Mouse (Mus musculus): ENCODE results near the gene Swsap1. TPM values are rescaled to one million over a fixed set of nuclear protein-coding genes. Genes with fewer than 3 reads are reported as not detected.

Swsap1 gene
- 8.1 to 10.0 TPM (median 9.1 TPM) in 4 replicates for total RNA-seq (2023; ENCODE audit: inconsistent age)

DNA sequence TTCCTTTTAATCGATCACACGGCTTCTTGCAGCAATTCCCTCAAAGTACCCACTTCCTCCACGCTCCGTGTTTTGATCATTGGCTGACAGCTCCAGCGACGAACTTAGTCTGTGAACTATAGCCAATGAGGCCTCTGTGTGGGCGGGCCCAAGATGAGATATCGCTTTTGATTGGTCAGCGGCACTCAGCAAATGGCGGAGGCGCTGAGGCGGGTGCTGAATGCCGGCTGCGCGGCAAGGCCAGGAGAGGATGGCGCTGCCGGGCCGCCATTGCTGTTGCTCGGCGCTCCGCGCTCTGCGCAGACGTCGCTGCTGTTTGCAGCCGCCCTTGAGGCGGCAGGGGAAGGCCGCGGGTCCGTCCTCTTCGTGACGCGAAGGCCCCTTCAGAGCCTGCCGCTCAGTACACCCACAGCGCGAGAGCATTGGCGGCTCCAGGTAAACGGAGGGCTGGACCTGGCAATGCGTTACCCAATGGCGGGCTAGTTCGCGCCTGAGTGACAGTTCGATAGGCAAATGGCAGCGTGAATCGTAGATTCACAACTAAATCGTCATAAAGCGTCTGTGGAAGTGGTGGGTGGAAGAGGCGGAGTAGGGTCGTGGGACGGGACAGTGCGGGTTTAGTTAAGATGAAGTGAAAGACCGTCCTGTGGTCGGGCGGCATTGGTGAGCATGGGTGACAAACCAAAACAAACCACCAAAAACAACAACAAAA is at the start of gene Swsap1:
Gene Swsap1, plus strand, starts transcription at position 186 of the 712 bp plus-strand sequence.

DNA sequence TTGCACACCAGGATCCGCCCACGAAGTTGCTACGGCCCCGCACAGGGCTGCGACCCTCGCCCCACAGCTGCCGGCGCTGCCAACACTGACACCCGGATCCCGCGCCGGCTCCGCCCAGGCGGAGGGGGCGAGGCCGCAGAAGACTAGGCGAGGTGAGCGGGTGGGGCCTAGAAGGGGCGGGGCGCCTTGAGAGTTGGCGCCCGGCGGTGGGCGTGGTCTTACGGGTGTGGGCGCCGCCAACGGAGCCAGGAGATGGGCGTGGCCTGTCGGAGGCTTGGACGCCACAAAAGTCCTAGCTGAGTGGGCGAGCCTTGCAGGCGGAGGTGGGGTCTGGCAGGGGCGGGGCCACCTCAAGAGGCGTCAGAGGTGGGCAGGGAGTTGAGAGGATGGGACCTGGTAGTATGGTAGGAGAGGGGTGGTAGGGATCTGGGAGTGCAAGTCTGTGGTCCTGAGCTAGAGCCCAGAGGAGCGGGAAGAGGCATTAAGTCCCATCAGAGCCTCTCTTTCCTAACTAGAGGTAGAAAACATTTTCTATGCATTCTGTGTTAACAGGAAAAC is 37.4 kb upstream of the Swsap1 start, which contains the start of gene Rab3d:
Gene Rab3d, minus strand, starts transcription at position 158 of the 558 bp plus-strand sequence.

DNA sequence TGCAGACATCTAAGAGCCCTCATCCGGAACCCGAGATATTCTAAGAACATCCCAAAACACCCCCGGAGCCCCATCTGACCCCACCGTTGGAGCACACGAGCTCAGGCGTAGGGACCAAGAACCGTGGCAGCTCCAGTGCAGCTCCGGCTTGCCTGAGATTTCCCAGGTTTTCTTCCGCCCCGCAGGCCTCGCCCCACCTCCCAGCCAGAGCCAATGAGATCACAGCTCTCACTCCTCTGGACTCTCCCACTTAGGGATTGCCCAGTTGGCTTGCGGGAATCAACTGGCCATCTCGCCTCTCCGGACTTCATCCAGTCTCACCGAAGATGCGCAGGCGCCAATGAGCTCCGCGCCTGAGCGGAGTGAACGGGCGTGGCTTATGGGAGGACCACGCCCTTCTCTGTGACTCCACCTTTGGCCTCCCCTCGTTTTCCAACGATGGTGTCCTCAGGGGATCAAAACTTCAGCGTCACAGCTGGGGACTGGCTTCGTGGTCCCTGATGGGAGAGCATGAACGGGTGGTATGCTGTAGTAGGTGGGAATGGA is 28.3 kb upstream of the Swsap1 start, which contains the start of the genes Ccdc159 and Tmem205:
Gene Ccdc159, plus strand, starts transcription at position 264 of the 546 bp plus-strand sequence.
Gene Tmem205, minus strand, starts transcription at position 349 of the 546 bp plus-strand sequence.

DNA sequence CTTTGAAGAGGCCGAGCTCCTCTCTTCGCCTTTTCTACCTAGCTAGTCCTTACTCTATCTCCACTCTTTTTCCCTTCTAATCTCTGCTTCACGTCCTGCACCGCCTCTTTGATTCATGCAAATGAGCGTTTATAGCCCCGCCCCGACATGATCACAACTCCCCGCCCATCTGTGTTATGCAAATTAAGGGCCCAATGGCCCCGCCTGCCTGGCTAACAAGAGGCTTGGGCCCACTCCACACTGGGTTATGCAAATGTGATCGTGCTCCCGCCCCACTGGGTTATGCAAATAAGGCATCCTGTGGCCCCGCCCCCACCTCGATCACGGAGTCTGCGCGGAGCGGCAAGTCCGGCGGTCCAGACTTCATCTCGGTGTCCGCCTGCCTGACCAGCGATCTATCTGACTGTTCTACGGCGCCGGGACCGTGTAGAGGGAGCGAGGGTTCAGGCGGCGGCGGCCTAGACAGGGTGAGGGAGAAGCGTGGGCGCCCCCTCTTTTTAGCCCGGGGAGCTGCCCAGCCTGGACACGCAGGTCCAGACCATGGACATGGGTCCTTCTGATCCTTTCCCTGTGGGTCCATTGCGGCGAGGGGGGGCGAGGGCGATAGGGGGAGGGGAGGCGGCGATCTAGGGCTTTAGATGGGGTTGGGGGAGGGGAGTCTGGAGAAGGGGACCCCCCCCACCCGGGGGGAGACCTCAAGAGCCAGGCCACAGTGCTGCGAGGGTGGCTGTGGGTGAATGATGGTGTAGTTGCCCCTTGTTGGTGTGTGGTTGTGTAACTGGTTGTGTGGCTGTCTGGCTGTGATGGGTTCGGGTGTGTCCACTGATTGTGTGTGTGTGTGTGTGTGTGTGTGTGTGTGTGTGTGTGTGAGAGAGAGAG is 18.6 kb upstream of the Swsap1 start, which contains the start of gene Plppr2:
Gene Plppr2, plus strand, starts transcription at position 342 of the 879 bp plus-strand sequence.

DNA sequence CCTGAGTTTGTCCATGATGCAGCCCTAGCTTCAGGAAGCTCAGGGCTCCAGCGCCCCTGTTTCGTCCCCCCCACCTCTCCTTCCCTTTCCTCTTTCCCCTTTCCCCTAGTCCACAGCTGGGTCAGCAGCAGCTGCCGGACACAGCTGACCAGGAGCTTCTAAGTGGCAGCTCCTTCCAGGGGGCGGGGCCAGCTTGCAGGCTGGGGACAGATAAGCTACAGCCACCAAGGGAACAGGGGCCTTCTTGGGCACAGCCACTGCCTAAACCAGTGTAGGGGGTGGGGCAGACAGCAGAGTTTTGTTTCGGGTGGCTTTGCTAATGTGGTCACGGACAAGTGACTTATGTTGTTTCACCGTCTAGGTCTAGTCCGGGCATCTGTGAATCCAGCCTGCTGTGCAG is 7.9 kb downstream of the Swsap1 start, which contains the start of gene Epor:
Gene Epor, minus strand, starts transcription at position 90 of the 400 bp plus-strand sequence.

DNA sequence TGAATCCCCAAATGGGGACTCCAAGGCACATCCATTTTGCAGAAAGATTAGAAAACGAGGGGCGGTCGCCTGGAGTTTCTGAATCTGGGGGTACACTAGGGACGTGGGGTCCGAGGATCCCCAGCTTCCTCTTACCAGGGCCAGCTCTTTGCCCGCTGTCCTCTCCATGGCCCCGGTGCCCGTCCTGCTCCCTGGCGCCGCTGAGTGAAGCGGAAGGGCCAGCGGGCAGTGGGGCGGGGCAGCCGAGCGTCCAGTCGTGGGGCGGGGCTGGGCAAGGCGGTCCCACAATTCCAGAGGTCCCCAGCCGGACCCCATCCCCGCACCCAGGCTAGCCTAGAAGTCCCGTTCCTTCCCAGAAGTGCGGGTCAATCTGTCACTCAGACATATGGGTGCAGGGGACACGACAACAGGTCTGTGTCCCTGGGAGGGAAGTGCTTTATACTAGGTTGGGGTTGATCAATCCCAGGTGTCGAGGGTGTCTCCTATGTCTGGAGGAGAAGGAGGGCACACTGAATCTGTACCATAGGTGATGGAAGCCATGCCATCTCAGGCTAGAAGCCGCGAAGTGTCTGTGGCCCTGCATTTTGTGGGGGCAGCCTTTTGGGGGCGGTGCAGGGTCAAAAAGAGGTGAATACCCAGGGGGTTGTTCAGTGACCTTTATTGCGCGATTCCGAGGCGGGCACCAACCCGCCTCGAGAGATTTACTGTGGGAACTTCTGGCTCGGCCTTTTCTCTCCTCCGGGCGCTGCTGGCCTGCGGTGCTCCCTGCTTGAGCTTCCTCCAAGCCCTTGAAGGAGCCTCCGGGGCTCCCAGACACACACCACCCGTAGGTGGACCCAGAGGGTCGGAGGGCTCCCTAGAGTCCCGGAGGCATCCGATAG is 33.9 kb downstream of the Swsap1 start, which contains the start of gene Rgl3:
Gene Rgl3, minus strand, starts transcription at position 217 of the 881 bp plus-strand sequence.

DNA sequence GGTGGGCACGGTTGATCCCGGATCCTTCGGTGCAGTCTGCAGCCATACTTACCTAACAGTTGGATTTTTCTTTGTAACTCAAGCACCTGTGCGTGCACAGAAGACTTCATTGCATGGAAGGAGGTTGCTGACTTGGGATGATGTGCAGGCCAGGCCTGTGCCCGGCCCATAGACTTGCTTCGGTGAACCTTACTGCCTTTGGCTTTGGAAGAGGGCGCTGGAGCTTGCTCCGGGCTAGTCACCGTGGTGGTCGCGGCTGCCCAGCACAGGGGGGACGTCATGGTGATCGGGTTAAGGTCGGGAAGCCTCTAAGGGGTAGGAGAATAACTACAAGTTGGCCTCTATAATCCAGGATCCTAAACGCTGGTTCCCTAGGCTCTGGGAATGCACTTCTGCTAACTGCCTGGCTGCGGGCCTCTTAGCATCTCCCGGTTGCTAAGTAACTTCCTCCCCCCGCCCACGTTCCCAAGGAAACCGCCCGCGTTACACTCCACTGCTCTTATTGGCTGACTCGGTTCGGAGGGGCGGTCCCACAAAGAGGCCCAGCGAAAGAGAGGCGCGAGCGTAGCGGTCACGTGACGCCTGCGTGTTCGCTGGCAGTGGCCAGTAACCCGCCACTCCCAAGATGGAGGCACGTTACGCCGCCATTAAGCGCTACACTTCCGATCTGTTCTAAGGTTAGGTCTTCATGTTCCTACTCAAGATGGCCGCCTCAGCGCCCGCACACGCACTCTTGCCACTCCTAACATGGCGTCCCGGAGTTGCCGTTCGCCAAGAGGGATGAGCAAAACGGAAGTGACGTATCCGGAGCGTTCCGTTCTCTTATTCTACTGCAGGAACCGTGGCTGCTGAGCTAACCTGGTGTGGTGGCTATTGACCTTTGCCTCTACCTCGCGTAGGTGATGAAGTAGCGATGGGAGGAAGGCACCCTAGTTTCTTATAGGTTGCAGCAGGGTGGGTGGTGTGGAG is 46.9 kb downstream of the Swsap1 start, which contains the start of the genes Ccdc151 and Prkcsh:
Gene Ccdc151, minus strand, starts transcription at position 441 of the 969 bp plus-strand sequence.
Gene Prkcsh, plus strand, starts transcription at position 613 of the 969 bp plus-strand sequence.

Other genes with a start within 250 kb of the Swsap1 start
- gene Ldlr, start 232.3 kb upstream of the Swsap1 start, total RNA-seq (2023; ENCODE audit: inconsistent age) = 12.0 to 21.0 TPM (median 19.3 TPM) in 4 replicates
- gene Spc24, start 195.5 kb upstream of the Swsap1 start, total RNA-seq (2023; ENCODE audit: inconsistent age) = 1.4 to 4.4 TPM (median 3.2 TPM) in 4 replicates
- gene Kank2, start 157.0 kb upstream of the Swsap1 start, total RNA-seq (2023; ENCODE audit: inconsistent age) = 0.09 to 0.19 TPM (median 0.10 TPM) in 3 of 4 replicates, not detected in the other
- gene Angptl8, start 120.2 kb upstream of the Swsap1 start, total RNA-seq (2023; ENCODE audit: inconsistent age) = not detected in 4 replicates
- 11.6 to 16.2 TPM (median 12.1 TPM) in 4 replicates for gene Dock6, start 103.1 kb upstream of the Swsap1 start, total RNA-seq (2023; ENCODE audit: inconsistent age)
- gene Rab3d, start 37.6 kb upstream of the Swsap1 start, total RNA-seq (2023; ENCODE audit: inconsistent age) = 3.8 to 5.1 TPM (median 4.2 TPM) in 4 replicates
- not detected in 4 replicates for gene Ccdc159, start 28.3 kb upstream of the Swsap1 start, total RNA-seq (2023; ENCODE audit: inconsistent age)
- 0.67 TPM in 1 of 4 replicates, not detected in the others for gene Tmem205, start 28.2 kb upstream of the Swsap1 start, total RNA-seq (2023; ENCODE audit: inconsistent age)
- 0.63 to 1.7 TPM (median 1.1 TPM) in 4 replicates for gene Plppr2, start 18.7 kb upstream of the Swsap1 start, total RNA-seq (2023; ENCODE audit: inconsistent age)
- 0.30 to 0.60 TPM in 2 of 4 replicates, not detected in the others for gene Epor, start 7.8 kb downstream of the Swsap1 start, total RNA-seq (2023; ENCODE audit: inconsistent age)
- gene Rgl3, start 33.7 kb downstream of the Swsap1 start, total RNA-seq (2023; ENCODE audit: inconsistent age) = 0.19 to 0.21 TPM in 2 of 4 replicates, not detected in the others
- gene Ccdc151, start 46.9 kb downstream of the Swsap1 start, total RNA-seq (2023; ENCODE audit: inconsistent age) = not detected in 4 replicates
- gene Prkcsh, start 47.1 kb downstream of the Swsap1 start, total RNA-seq (2023; ENCODE audit: inconsistent age) = 66.4 to 85.8 TPM (median 77.1 TPM) in 4 replicates
- not detected in 4 replicates for gene Elavl3, start 96.3 kb downstream of the Swsap1 start, total RNA-seq (2023; ENCODE audit: inconsistent age)
- gene Gm49318, start 115.5 kb downstream of the Swsap1 start, total RNA-seq (2023; ENCODE audit: inconsistent age) = not detected in 4 replicates
- gene Zfp653, start 115.6 kb downstream of the Swsap1 start, total RNA-seq (2023; ENCODE audit: inconsistent age) = 31.9 to 34.7 TPM (median 32.9 TPM) in 4 replicates
- 18.3 to 23.0 TPM (median 22.1 TPM) in 4 replicates for gene Ecsit, start 129.7 kb downstream of the Swsap1 start, total RNA-seq (2023; ENCODE audit: inconsistent age)
- gene Cnn1, start 143.5 kb downstream of the Swsap1 start, total RNA-seq (2023; ENCODE audit: inconsistent age) = 0.21 TPM in 1 of 4 replicates, not detected in the others
- gene Elof1, start 161.4 kb downstream of the Swsap1 start, total RNA-seq (2023; ENCODE audit: inconsistent age) = 38.1 to 44.9 TPM (median 41.1 TPM) in 4 replicates
- 207 to 275 TPM (median 227 TPM) in 4 replicates for gene Acp5, start 180.0 kb downstream of the Swsap1 start, total RNA-seq (2023; ENCODE audit: inconsistent age)
- gene Pigyl, start 201.1 kb downstream of the Swsap1 start, total RNA-seq (2023; ENCODE audit: inconsistent age) = 12.8 to 20.2 TPM (median 16.1 TPM) in 4 replicates
- gene Zfp872, start 232.3 kb downstream of the Swsap1 start, total RNA-seq (2023; ENCODE audit: inconsistent age) = not detected in 4 replicates

Measured in B cell, adult (primary cell).